Mouse (Mus musculus) heart, embryonic 11.5 days (tissue): Measurements from ENCODE around the gene Rab1a. TPM values are rescaled to one million over a fixed set of nuclear protein-coding genes. Genes with fewer than 3 reads are reported as not detected.

Experiments used
- ATAC-seq: fragments of 200-750 bp; cut with Nextera tagmentation; replicated peaks from 2 replicates; pipeline ENCODE4 v1.8.0; 2017; ENCODE audit warnings: moderate library complexity; ENCODE audit not compliant: insufficient number of reproducible peaks, low FRiP score, low TSS enrichment
- H3K27ac ChIP-seq: fragments of 300-500 bp; sonication (generic); 2 replicates; pipeline ENCODE4 v1.5.1; 2014; ENCODE audit warnings: mild to moderate bottlenecking, low read depth, low read length
- H3K27me3 ChIP-seq: fragments of 300-500 bp; sonication (generic); 2 replicates; pipeline ENCODE4 v1.6.1; 2014; ENCODE audit warnings: mild to moderate bottlenecking, low read length, mixed read lengths; ENCODE audit not compliant: control insufficient read depth, insufficient read depth
- H3K36me3 ChIP-seq: fragments of 300-500 bp; sonication (generic); 2 replicates; pipeline ENCODE4 v1.6.1; 2014; ENCODE audit warnings: mild to moderate bottlenecking, low read length, moderate library complexity, mixed read lengths; ENCODE audit not compliant: control insufficient read depth, insufficient read depth
- H3K4me1 ChIP-seq: fragments of 300-500 bp; sonication (generic); 2 replicates; pipeline ENCODE4 v1.6.1; 2014; ENCODE audit warnings: low read length; ENCODE audit not compliant: control insufficient read depth, insufficient read depth
- H3K4me2 ChIP-seq: fragments of 300-500 bp; sonication (generic); 2 replicates; pipeline ENCODE4 v1.6.1; 2014; ENCODE audit warnings: mild to moderate bottlenecking, moderate library complexity
- H3K4me3 ChIP-seq: fragments of 300-500 bp; sonication (generic); 2 replicates; pipeline ENCODE4 v1.5.1; 2014; ENCODE audit warnings: low read depth, low read length
- H3K9ac ChIP-seq: fragments of 300-500 bp; sonication (generic); 2 replicates; pipeline ENCODE4 v1.6.1; 2014; ENCODE audit warnings: mild to moderate bottlenecking, low read depth, low read length, moderate library complexity
- H3K9me3 ChIP-seq: fragments of 300-500 bp; sonication (generic); replicated peaks from 2 replicates; pipeline ENCODE4 v1.6.1; 2016; ENCODE audit warnings: low read length; ENCODE audit not compliant: control insufficient read depth
- WGBS: fragments of 180-500 bp; shearing (Covaris S2); extraction: QIAGEN DNeasy Blood & Tissue Kit; methylation state at CpG from one replicate; pipeline ENCODE4 v1.1.7; 2014; ENCODE audit not compliant: insufficient replicate concordance; 5-methylcytosine and 5-hydroxymethylcytosine counted together
- polyA plus RNA-seq: library from polyadenylated mRNA; unstranded; fragments of >200 nt; fragmentation: Nextera tagmentation; extraction: Ambion mirVana; gene quantifications from 2 replicates; pipeline ENCODE4 v1.2.1, GENCODE M21; 2014

The Rab1a gene
- polyA plus RNA-seq, 1 experiment from 2014 or later = 197 TPM

DNA sequence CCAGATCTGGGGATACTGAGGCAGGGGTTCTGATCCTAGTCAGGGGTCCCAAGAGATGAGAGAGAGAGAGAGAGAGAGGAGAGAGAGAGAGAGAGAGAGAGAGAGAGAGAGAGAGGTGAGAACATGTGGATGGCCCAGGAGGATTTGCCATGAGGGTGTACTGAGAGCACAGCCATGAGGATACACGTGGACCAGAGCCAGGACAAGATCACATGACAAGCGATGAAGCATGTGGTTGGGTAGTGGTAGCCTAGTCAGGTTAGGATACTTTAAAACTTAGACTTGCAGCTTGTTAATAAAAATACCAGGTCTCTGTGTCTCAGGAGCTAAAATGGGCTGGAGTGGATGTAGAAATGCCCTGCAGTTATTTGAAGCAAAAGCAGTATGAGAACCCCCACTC is 74.7 kb downstream of the Rab1a start:
- WGBS = 66% methylated on average over 2 of the region's 2 CpGs
- H3K4me3 ChIP-seq = no peak overlapping the region
- H3K27ac ChIP-seq = no peak overlapping the region
- H3K4me1 ChIP-seq = no peaks in the 10 kb centered on the region
- H3K27me3 ChIP-seq = no peaks in the 10 kb centered on the region
- H3K36me3 ChIP-seq = no peaks in the 10 kb centered on the region
- ATAC-seq = no peak
- H3K9ac ChIP-seq = no peak overlapping the region
- H3K9me3 ChIP-seq = no peaks in the 10 kb centered on the region
- no peak overlapping the region for H3K4me2 ChIP-seq

Other genes with a start within 250 kb of the Rab1a start
- gene Actr2, start 88.5 kb upstream of the Rab1a start, polyA plus RNA-seq = 56.0 and 61.5 TPM in 2 replicates
- 32.0 and 32.8 TPM in 2 replicates for gene Cep68, start 48.0 kb downstream of the Rab1a start, polyA plus RNA-seq
- 7.9 and 10.6 TPM in 2 replicates for gene Slc1a4, start 131.3 kb downstream of the Rab1a start, polyA plus RNA-seq